In the genomic region with DNA sequence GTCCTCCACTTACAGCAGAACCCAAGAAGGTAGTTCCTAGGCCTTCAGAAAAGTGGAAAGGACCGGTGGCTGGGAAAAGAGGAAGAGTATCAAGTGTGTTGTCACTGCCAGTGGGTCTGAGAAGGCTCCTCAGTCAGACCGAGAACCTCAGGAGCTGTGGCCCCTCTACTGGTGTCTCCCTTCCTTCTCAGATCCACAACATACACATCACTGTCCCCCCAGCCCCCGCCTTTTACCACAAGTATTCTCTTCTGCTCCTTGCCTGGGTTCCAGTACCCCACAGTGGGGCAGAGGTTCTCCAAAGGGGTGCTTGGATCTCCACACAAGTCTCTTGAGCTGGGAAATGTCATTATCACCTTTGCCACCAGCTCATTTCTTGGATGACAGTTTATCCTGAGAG, we compare ENCODE assay signal across 34 mouse cellular contexts.
"Had no signal": no experiment of that assay in that cellular context is flagged by ENCODE, and none has a peak within 500 bp of the region (broad histone marks: within the 10 kb centered on the region; RNA-seq: fewer than 3 reads in every experiment).

No protein-coding gene starts in this region.

- H3K4me2 ChIP-seq: heart, embryonic 11.5 days; heart, embryonic 12.5 days; heart, embryonic 13.5 days; heart, embryonic 15.5 days; hindbrain, embryonic 12.5 days; hindbrain, embryonic 13.5 days; hindbrain, embryonic 14.5 days; hindbrain, embryonic 15.5 days; intestine, embryonic 15.5 days; kidney, embryonic 15.5 days had no signal

- ATAC-seq: hindbrain, embryonic 16.5 days; hindbrain, postnatal 0 days; inflammation-experienced regulatory T-cells, adult 6 months; intestine, embryonic 15.5 days; intestine, embryonic 16.5 days had no signal

- H3K4me1 ChIP-seq: heart, embryonic 10.5 days; heart, embryonic 12.5 days; heart, embryonic 13.5 days; heart, embryonic 15.5 days; hindbrain, embryonic 10.5 days; hindbrain, embryonic 12.5 days; hindbrain, embryonic 13.5 days; hindbrain, embryonic 15.5 days; intestine, embryonic 15.5 days; kidney, embryonic 15.5 days had no signal

- H3K9me3 ChIP-seq: heart, embryonic 10.5 days; heart, embryonic 12.5 days; heart, embryonic 13.5 days; heart, embryonic 15.5 days; hindbrain, embryonic 10.5 days; hindbrain, embryonic 12.5 days; hindbrain, embryonic 13.5 days; hindbrain, embryonic 15.5 days; intestine, embryonic 15.5 days; kidney, embryonic 15.5 days had no signal

- H3K4me3 ChIP-seq: heart, embryonic 10.5 days; heart, embryonic 12.5 days; heart, embryonic 13.5 days; heart, embryonic 15.5 days; hindbrain, embryonic 10.5 days; hindbrain, embryonic 12.5 days; hindbrain, embryonic 13.5 days; hindbrain, embryonic 15.5 days; intestine, embryonic 15.5 days; kidney, embryonic 15.5 days; layer of hippocampus, adult 2 months; left cerebral cortex, adult 2 months had no signal

- H3K27me3 ChIP-seq: heart, embryonic 12.5 days; heart, embryonic 13.5 days; heart, embryonic 15.5 days; hindbrain, embryonic 12.5 days; hindbrain, embryonic 13.5 days; hindbrain, embryonic 15.5 days; intestine, embryonic 15.5 days; kidney, embryonic 15.5 days had no signal

- H3K36me3 ChIP-seq: heart, embryonic 10.5 days; heart, embryonic 12.5 days; heart, embryonic 13.5 days; heart, embryonic 15.5 days; hindbrain, embryonic 10.5 days; hindbrain, embryonic 12.5 days; hindbrain, embryonic 13.5 days; hindbrain, embryonic 15.5 days; intestine, embryonic 15.5 days; kidney, embryonic 15.5 days had no signal

- DNase-seq: heart, postnatal 10 days; heart, postnatal 14 days; heart, postnatal 4 days; kidney, adult 11 months; kidney, adult 18-20 months; kidney, adult 2 months; kidney, adult 8-10 months; kidney, adult 9 months; kidney, postnatal 10 days; kidney, postnatal 14 days; kidney, postnatal 25 days; kidney, postnatal 36 days; kidney, postnatal 4 days; layer of hippocampus, adult 9-11 months; layer of hippocampus, postnatal 36 days had no signal

- H3K9ac ChIP-seq: heart, embryonic 12.5 days; heart, embryonic 13.5 days; heart, embryonic 15.5 days; hindbrain, embryonic 12.5 days; hindbrain, embryonic 13.5 days; hindbrain, embryonic 14.5 days; hindbrain, embryonic 15.5 days; intestine, embryonic 15.5 days; kidney, embryonic 15.5 days had no signal

- H3K27ac ChIP-seq: heart, embryonic 10.5 days; heart, embryonic 13.5 days; heart, embryonic 15.5 days; hindbrain, embryonic 10.5 days; hindbrain, embryonic 12.5 days; hindbrain, embryonic 13.5 days; hindbrain, embryonic 14.5 days; hindbrain, embryonic 15.5 days; hindbrain, postnatal 0 days; intestine, embryonic 15.5 days; kidney, embryonic 15.5 days; kidney, postnatal 0 days; layer of hippocampus, adult 2 months; left cerebral cortex, adult 2 months had no signal
